Mouse (Mus musculus): Measurements from ENCODE around the gene Gpr15. TPM values are rescaled to one million over a fixed set of nuclear protein-coding genes. Genes with fewer than 3 reads are reported as not detected.

Gene Gpr15
- polyA plus RNA-seq, 1 experiment from 2014 or later, result not detected

Small RNA genes within 50 kb of the gene (microRNA-seq; reads per million reads assigned to microRNA genes)
- not detected for gene Gm27564

Other genes with a start within 250 kb of the Gpr15 start
- gene St3gal6, start 194.8 kb downstream of the Gpr15 start, polyA plus RNA-seq (2015; fragmentation: Nextera tagmentation; extraction: Ambion mirVana), result 17.9 and 18.6 TPM in 2 replicates
- not detected in 2 replicates for gene Gm813, start 102.1 kb downstream of the Gpr15 start, polyA plus RNA-seq (2015; fragmentation: Nextera tagmentation; extraction: Ambion mirVana)
- gene E330017A01Rik, start 80.3 kb downstream of the Gpr15 start, polyA plus RNA-seq (2015; fragmentation: Nextera tagmentation; extraction: Ambion mirVana), result not detected in 2 replicates
- 20.7 and 20.9 TPM in 2 replicates for gene Cpox, start 48.8 kb downstream of the Gpr15 start, polyA plus RNA-seq (2015; fragmentation: Nextera tagmentation; extraction: Ambion mirVana)
- 130 and 142 TPM in 2 replicates for gene Cldnd1, start 8.8 kb upstream of the Gpr15 start, polyA plus RNA-seq (2015; fragmentation: Nextera tagmentation; extraction: Ambion mirVana)
- gene Olfr172, start 44.1 kb upstream of the Gpr15 start, polyA plus RNA-seq (2015; fragmentation: Nextera tagmentation; extraction: Ambion mirVana), result not detected in 2 replicates
- gene Olfr173, start 81.2 kb upstream of the Gpr15 start, polyA plus RNA-seq (2015; fragmentation: Nextera tagmentation; extraction: Ambion mirVana), result not detected in 2 replicates
- not detected in 2 replicates for gene Olfr175-ps1, start 107.7 kb upstream of the Gpr15 start, polyA plus RNA-seq (2015; fragmentation: Nextera tagmentation; extraction: Ambion mirVana)
- gene Olfr177, start 155.7 kb upstream of the Gpr15 start, polyA plus RNA-seq (2015; fragmentation: Nextera tagmentation; extraction: Ambion mirVana), result not detected in 2 replicates
- not detected in 2 replicates for gene Olfr178, start 173.0 kb upstream of the Gpr15 start, polyA plus RNA-seq (2015; fragmentation: Nextera tagmentation; extraction: Ambion mirVana)
- gene Olfr181, start 209.7 kb upstream of the Gpr15 start, polyA plus RNA-seq (2015; fragmentation: Nextera tagmentation; extraction: Ambion mirVana), result not detected in 2 replicates
- gene Olfr180, start 210.3 kb upstream of the Gpr15 start, polyA plus RNA-seq (2015; fragmentation: Nextera tagmentation; extraction: Ambion mirVana), result not detected in 2 replicates